Mouse (Mus musculus) C2C12 (cell line): Measurements from ENCODE around the gene Megf8.

ENCODE experiments used
- CEBPB ChIP-seq: IDR thresholded peaks from one replicate; pipeline ENCODE4 v1.6.1; 2011; ENCODE audit warnings: low read depth, mild to moderate bottlenecking, control low read depth, moderate library complexity
- CTCF ChIP-seq: IDR thresholded peaks from one replicate; pipeline ENCODE4 v1.5.1; 2011; ENCODE audit not compliant: control insufficient read depth, insufficient read depth, insufficient read length
- MAX ChIP-seq: IDR thresholded peaks from one replicate; pipeline ENCODE4 v1.6.1; 2011; ENCODE audit warnings: mild to moderate bottlenecking, control low read depth
- USF1 ChIP-seq: IDR thresholded peaks from one replicate; pipeline ENCODE4 v1.6.1; 2011; ENCODE audit warnings: low read depth, mild to moderate bottlenecking, control low read depth, moderate library complexity

- no peak for TF ChIP-seq CTCF
- no peak for TF ChIP-seq USF1
- TF ChIP-seq MAX = no peak
- TF ChIP-seq CEBPB = no peak
Observed at GRCm38 (mm10) chr7:25368333-25368732, 51.4 kb downstream of the Megf8 start.
